In genomic region chr16:13357806-13358679, GRCm38 (mm10) we compare ENCODE assay signal across 8 mouse cellular contexts.
DNase-seq lines count a peak whose midpoint lies in the region; ATAC-seq and TF ChIP-seq lines count a peak whose summit lies in the region.

No protein-coding gene starts in this region.

- peak; percentile 22 for DNase-seq in ES-E14 (ENCODE audit: low read depth, low spot score)
- peak; percentile 84 for DNase-seq in cerebellum, adult 9-11 months
- DNase-seq in frontal cortex, postnatal 10 days (ENCODE audit: low spot score in 2 of 2): peak; percentile 71 to 75
- DNase-seq in layer of hippocampus, postnatal 10 days (ENCODE audit: low spot score in 2 of 2): peak; percentile 72 to 80
- peak; percentile 90 for DNase-seq in lung, embryonic 14.5 days
- peak; percentile 72 for DNase-seq in retina, postnatal 1 day
- no peak for DNase-seq in spleen, postnatal 14 days (ENCODE audit: low spot score in 2 of 2)

- in situ Hi-C loops in ES-E14 (cut with MboI; ENCODE audit: low sequenced_read_pairs in 2 of 2, unreplicated experiment in 2 of 2): no loop called here

- peak overlapping the region; percentile 44 for H3K4me2 ChIP-seq in hindbrain, embryonic 12.5 days (replicated peaks)
- H3K4me2 ChIP-seq in lung, embryonic 14.5 days: peak overlapping the region; percentile 54

- no peaks in the 10 kb centered on the region for H3K9me3 ChIP-seq in ES-E14 (ENCODE audit: control insufficient read depth, insufficient read depth, low read depth, low read length)
- no peaks in the 10 kb centered on the region for H3K9me3 ChIP-seq in hindbrain, embryonic 12.5 days (replicated peaks)
- no peaks in the 10 kb centered on the region for H3K9me3 ChIP-seq in lung, embryonic 14.5 days (ENCODE audit: low read depth, low read length)

- no peak overlapping the region for H3K9ac ChIP-seq in ES-E14 (ENCODE audit: insufficient read depth, low read depth, low read length, poor library complexity, severe bottlenecking)
- peak overlapping the region; percentile 19 for H3K9ac ChIP-seq in hindbrain, embryonic 12.5 days
- no peak overlapping the region for H3K9ac ChIP-seq in lung, embryonic 14.5 days

- 0 out of 4 replicates have a peak, but pooled peaks cover 0 to 3% of the 10 kb centered on the region in 2 experiments for H3K4me1 ChIP-seq in ES-E14 (ENCODE audit: control insufficient read depth in 2 of 2, insufficient read depth in 2 of 2, low read length in 2 of 2, poor library complexity in 1 of 2)
- H3K4me1 ChIP-seq in hindbrain, embryonic 12.5 days: peaks cover 24% of the 10 kb centered on the region
- H3K4me1 ChIP-seq in lung, embryonic 14.5 days (ENCODE audit: insufficient read depth): peaks cover 11% of the 10 kb centered on the region; the same call in 1 of the 2 replicates

- WGBS in hindbrain, embryonic 12.5 days: 24% methylated on average over 15 of the region's 15 CpGs
- WGBS in lung, embryonic 14.5 days: 6% methylated on average over 15 of the region's 15 CpGs

- no peak overlapping the region for H3K27ac ChIP-seq in ES-E14 (ENCODE audit: insufficient read depth, low read depth, low read length, poor library complexity, severe bottlenecking)
- H3K27ac ChIP-seq in hindbrain, embryonic 12.5 days: peak overlapping the region; percentile 62
- peak overlapping the region; percentile 6; the same call in 1 of the 2 replicates for H3K27ac ChIP-seq in lung, embryonic 14.5 days (ENCODE audit: low read depth)

- H3K4me3 ChIP-seq in ES-E14 (ENCODE audit: insufficient read depth in 1 of 2, low read depth in 1 of 2, low read length in 2 of 2, poor library complexity in 1 of 2, severe bottlenecking in 1 of 2): no peak overlapping the region
- peak overlapping the region; percentile 16 for H3K4me3 ChIP-seq in hindbrain, embryonic 12.5 days
- H3K4me3 ChIP-seq in lung, embryonic 14.5 days (ENCODE audit: low read depth, low read length): peak overlapping the region; percentile 14; the same call in 1 of the 2 replicates

- TF ChIP-seq CTCF in lung, embryonic 14.5 days (IDR thresholded peaks at IDR 0.05; ENCODE audit: low read depth): peak; percentile 81

- no peaks in the 10 kb centered on the region for H3K27me3 ChIP-seq in hindbrain, embryonic 12.5 days
- H3K27me3 ChIP-seq in lung, embryonic 14.5 days (ENCODE audit: insufficient read depth, low read length): no peaks in the 10 kb centered on the region

- ATAC-seq in hindbrain, embryonic 12.5 days (ENCODE audit: low FRiP score): peak; percentile 83
- peak; percentile 91 for ATAC-seq in lung, embryonic 14.5 days (ENCODE audit: insufficient read depth)

- no peaks in the 10 kb centered on the region for H3K36me3 ChIP-seq in ES-E14 (ENCODE audit: control insufficient read depth, insufficient read depth, low read length, poor library complexity, severe bottlenecking)
- H3K36me3 ChIP-seq in hindbrain, embryonic 12.5 days: no peaks in the 10 kb centered on the region
- no peaks in the 10 kb centered on the region for H3K36me3 ChIP-seq in lung, embryonic 14.5 days (ENCODE audit: insufficient read depth)

TF ChIP-seq in ES-E14, 5 proteins besides CTCF, POLR2A, EP300 and RAD21:
- TF ChIP-seq MAFK (IDR thresholded peaks at IDR 0.05; ENCODE audit: insufficient read depth, low read depth, low read length) (no peak), HCFC1 (IDR thresholded peaks at IDR 0.05; ENCODE audit: borderline replicate concordance, insufficient read depth, low read length) (no peak)

Comparison
In these comparisons a context has a peak if more than half of its experiments do, and no peak if none do; other contexts are left out.
1. DNase-seq: peak in ES-E14 (single experiment), cerebellum, adult 9-11 months (single experiment), frontal cortex, postnatal 10 days (2 of 2), layer of hippocampus, postnatal 10 days (2 of 2), lung, embryonic 14.5 days (single experiment) and retina, postnatal 1 day (single experiment); none in spleen, postnatal 14 days (0 of 2).
2. H3K4me3 ChIP-seq: peak in hindbrain, embryonic 12.5 days (single experiment) and lung, embryonic 14.5 days (single experiment); none in ES-E14 (0 of 2).